Comparison of ENCODE assay signal across 34 mouse cellular contexts in genomic region chr5:44504786-44505185, GRCm38 (mm10).
"Had no signal": no experiment of that assay in that cellular context is flagged by ENCODE, and none has a peak within 500 bp of the region (broad histone marks: within the 10 kb centered on the region; RNA-seq: fewer than 3 reads in every experiment).

No protein-coding gene starts in this region.

- H3K36me3 ChIP-seq: heart, embryonic 12.5 days; heart, embryonic 13.5 days; heart, embryonic 15.5 days; hindbrain, embryonic 10.5 days; hindbrain, embryonic 12.5 days; hindbrain, embryonic 13.5 days; hindbrain, embryonic 15.5 days; intestine, embryonic 15.5 days had no signal

- H3K9me3 ChIP-seq: heart, embryonic 12.5 days; heart, embryonic 13.5 days; heart, embryonic 15.5 days; hindbrain, embryonic 10.5 days; hindbrain, embryonic 15.5 days; intestine, embryonic 15.5 days; kidney, embryonic 15.5 days had no signal

- H3K9ac ChIP-seq: heart, embryonic 12.5 days; heart, embryonic 13.5 days; heart, embryonic 15.5 days; hindbrain, embryonic 12.5 days; hindbrain, embryonic 13.5 days; hindbrain, embryonic 14.5 days; hindbrain, embryonic 15.5 days; intestine, embryonic 15.5 days; kidney, embryonic 15.5 days had no signal

- ATAC-seq: hindbrain, embryonic 16.5 days; hindbrain, postnatal 0 days; inflammation-experienced regulatory T-cells, adult 6 months; intestine, embryonic 15.5 days; intestine, embryonic 16.5 days; intestine, postnatal 0 days had no signal

- H3K4me2 ChIP-seq: heart, embryonic 12.5 days; heart, embryonic 13.5 days; heart, embryonic 15.5 days; hindbrain, embryonic 12.5 days; hindbrain, embryonic 13.5 days; hindbrain, embryonic 14.5 days; hindbrain, embryonic 15.5 days; intestine, embryonic 15.5 days; kidney, embryonic 15.5 days had no signal

- H3K27me3 ChIP-seq: heart, embryonic 12.5 days; heart, embryonic 13.5 days; heart, embryonic 15.5 days; hindbrain, embryonic 12.5 days; hindbrain, embryonic 13.5 days; hindbrain, embryonic 15.5 days; intestine, embryonic 15.5 days; kidney, embryonic 15.5 days had no signal

- DNase-seq: heart, postnatal 10 days; heart, postnatal 14 days; heart, postnatal 36 days; heart, postnatal 4 days; kidney, adult 11 months; kidney, adult 18-20 months; kidney, adult 2 months; kidney, adult 8-10 months; kidney, adult 9 months; kidney, postnatal 10 days; kidney, postnatal 14 days; kidney, postnatal 25 days; kidney, postnatal 36 days; kidney, postnatal 4 days; layer of hippocampus, adult 9-11 months; layer of hippocampus, postnatal 36 days had no signal

- H3K4me1 ChIP-seq: heart, embryonic 12.5 days; heart, embryonic 13.5 days; heart, embryonic 15.5 days; hindbrain, embryonic 10.5 days; hindbrain, embryonic 12.5 days; hindbrain, embryonic 13.5 days; hindbrain, embryonic 15.5 days; intestine, embryonic 15.5 days; kidney, embryonic 15.5 days had no signal

- H3K4me3 ChIP-seq: heart, embryonic 12.5 days; heart, embryonic 13.5 days; heart, embryonic 15.5 days; hindbrain, embryonic 10.5 days; hindbrain, embryonic 12.5 days; hindbrain, embryonic 13.5 days; hindbrain, embryonic 15.5 days; intestine, embryonic 15.5 days; kidney, embryonic 15.5 days; layer of hippocampus, adult 2 months; left cerebral cortex, adult 2 months had no signal

- H3K27ac ChIP-seq: heart, embryonic 13.5 days; heart, embryonic 15.5 days; hindbrain, embryonic 10.5 days; hindbrain, embryonic 12.5 days; hindbrain, embryonic 13.5 days; hindbrain, embryonic 14.5 days; hindbrain, embryonic 15.5 days; hindbrain, postnatal 0 days; intestine, embryonic 15.5 days; kidney, embryonic 15.5 days; kidney, postnatal 0 days; layer of hippocampus, adult 2 months; left cerebral cortex, adult 2 months had no signal
